Mouse (Mus musculus) CD4-positive, CD25-positive, alpha-beta regulatory T cell, adult 2 months (primary cell): ENCODE data around the gene Gale.

Source experiments
- DNase-seq: peaks from one replicate; pipeline ENCODE4 v3.0.0-alpha.2; 2012; ENCODE audit warnings: low read depth, low spot score

Gale gene

DNA sequence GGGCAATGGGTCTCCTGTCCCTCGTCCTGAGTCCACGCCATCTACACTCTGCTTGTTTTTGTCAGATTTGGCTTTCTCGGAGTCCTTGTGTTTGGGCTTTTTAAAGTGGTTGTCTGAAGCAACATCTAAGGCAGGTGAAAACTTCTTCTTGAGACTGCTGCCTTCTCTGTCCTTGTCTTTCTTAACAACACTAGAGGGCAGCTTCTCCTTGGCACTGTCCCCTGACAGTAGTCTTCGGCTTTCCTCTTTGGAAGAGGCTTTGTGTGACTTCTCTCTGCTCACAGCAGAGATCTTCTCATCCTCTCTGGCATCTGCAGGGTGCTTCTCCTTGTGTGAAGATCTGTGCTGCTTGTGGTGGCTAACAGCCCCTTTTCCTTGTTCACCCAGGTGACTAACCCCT, 47.1 kb downstream of the Gale start:
- no peak for DNase-seq

DNA sequence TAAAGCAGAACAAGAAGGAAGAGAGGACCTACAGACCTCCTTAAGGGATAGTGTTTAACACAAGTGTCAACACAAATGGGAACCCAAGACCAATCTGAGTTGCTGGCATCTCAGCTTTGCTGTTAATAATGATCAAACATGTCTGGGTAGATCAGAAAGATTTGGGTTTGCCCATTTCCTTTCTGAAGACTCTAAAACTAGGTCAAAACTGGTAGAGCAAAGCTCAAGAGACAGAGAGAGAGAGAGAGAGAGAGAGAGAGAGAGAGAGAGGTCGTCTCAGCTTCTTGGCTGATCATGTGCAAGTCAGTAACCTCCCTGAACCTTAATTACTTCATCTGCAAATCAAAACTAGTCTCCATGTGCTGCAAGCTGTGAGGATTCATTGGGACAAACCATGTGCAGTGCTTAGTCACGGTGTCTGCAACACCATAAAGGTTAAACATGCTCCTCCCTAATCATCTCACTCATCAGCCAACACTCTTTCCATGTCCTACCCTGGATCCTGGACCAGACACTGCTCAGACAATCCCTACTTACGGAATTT, 52.6 kb downstream of the Gale start:
- peak; percentile 49 for DNase-seq
